Mouse (Mus musculus): ENCODE measurements around the gene Sprtn. TPM values are rescaled to one million over a fixed set of nuclear protein-coding genes. Genes with fewer than 3 reads are reported as not detected.

The Sprtn gene
- total RNA-seq, 1 experiment: 16.8 TPM

- in situ Hi-C loops (cut with MboI; ENCODE audit: low sequenced_read_pairs in 2 of 2, unreplicated experiment in 2 of 2): no loop called here
- Histone ChIP-seq H3K36me3 (ENCODE audit: control insufficient read depth, insufficient read depth, low read length, poor library complexity, severe bottlenecking) (no peaks in the 10 kb centered on the region), H3K4me3 (ENCODE audit: insufficient read depth in 1 of 2, low read depth in 1 of 2, low read length in 2 of 2, poor library complexity in 1 of 2, severe bottlenecking in 1 of 2) (peak overlapping the region; percentile 68 to 91), H3K9ac (ENCODE audit: insufficient read depth, low read depth, low read length, poor library complexity, severe bottlenecking) (peak overlapping the region; percentile 82), H3K9me3 (ENCODE audit: control insufficient read depth, insufficient read depth, low read depth, low read length) (no peaks in the 10 kb centered on the region), H3K4me1 (ENCODE audit: control insufficient read depth in 2 of 2, insufficient read depth in 2 of 2, low read length in 2 of 2, poor library complexity in 1 of 2) (peaks cover 2 to 12% of the 10 kb centered on the region in 2 experiments; a peak in 2 of 4 replicates), H3K27ac (ENCODE audit: insufficient read depth, low read depth, low read length, poor library complexity, severe bottlenecking) (no peak overlapping the region)
- no peak for TF ChIP-seq ZNF384 (IDR thresholded peaks at IDR 0.05; ENCODE audit: low read depth, low read length)
- no peak for TF ChIP-seq MAFK (IDR thresholded peaks at IDR 0.05; ENCODE audit: insufficient read depth, low read depth, low read length)
- TF ChIP-seq HCFC1 (IDR thresholded peaks at IDR 0.05; ENCODE audit: borderline replicate concordance, insufficient read depth, low read length): no peak
- no peak for TF ChIP-seq CHD2 (IDR thresholded peaks at IDR 0.05; ENCODE audit: low read depth, low read length)
- TF ChIP-seq ZC3H11A (IDR thresholded peaks at IDR 0.05; ENCODE audit: borderline replicate concordance, low read depth, low read length): no peak
- DNase-seq (ENCODE audit: low read depth, low spot score): no peak
Measured at GRCm38 (mm10) chr8:124948733-124949111, 51.0 kb downstream of the Sprtn start.

DNA sequence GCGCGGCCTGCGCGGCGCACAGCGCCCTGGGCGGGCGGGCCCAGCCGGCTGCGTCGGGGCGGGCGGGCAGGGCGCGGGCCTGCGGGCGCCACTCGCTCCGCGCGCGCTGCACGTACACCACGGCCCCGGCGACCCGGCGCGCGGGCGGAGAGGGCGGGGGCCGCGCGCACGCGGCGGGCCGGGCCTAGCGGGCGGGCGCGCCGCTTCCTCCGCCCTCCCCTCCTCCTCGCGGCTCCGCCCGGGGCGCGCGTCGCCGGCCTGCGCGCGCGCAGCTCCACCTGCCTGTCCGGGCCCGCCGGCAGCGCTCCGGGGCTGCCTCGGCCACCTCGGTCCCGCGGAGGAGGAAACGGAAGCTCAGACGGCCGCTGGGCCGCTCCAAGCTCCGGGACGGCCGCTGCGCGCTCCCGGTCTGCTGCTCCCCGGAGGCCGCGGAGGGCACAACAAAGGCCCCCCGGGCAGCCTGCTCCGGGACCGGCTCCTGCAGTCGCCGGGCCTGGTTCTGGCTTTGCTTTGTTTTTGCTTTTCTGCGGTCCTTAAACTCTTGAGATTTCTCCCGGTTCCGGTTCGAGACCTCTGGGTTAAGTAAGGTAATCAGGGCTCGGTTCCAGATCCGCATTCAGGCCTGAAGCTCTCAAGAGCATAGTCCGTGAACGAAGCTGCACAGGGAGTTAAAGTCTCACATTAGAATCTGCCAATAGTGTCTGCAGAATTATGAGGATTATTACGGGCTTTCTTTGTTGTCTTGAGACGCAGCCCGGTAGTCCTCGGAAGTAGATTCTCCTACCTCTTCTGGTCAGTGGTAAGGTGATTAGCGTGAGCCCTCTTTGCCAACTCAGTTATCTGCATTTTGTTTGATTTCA lies 51.8 kb downstream of the Sprtn start, which contains the start of gene Egln1:
Gene Egln1 (minus strand): TSS at position 116 of the 860 bp plus-strand sequence.
- in situ Hi-C loops (cut with MboI; ENCODE audit: low sequenced_read_pairs in 2 of 2, unreplicated experiment in 2 of 2): no loop called here
- TF ChIP-seq ZC3H11A (IDR thresholded peaks at IDR 0.05; ENCODE audit: borderline replicate concordance, low read depth, low read length): no peak
- TF ChIP-seq HCFC1 (IDR thresholded peaks at IDR 0.05; ENCODE audit: borderline replicate concordance, insufficient read depth, low read length): 0 out of 2 replicates have a peak, but pooled peaks have one; percentile 38
- TF ChIP-seq MAFK (IDR thresholded peaks at IDR 0.05; ENCODE audit: insufficient read depth, low read depth, low read length): no peak
- no peak for DNase-seq (ENCODE audit: low read depth, low spot score)
- Histone ChIP-seq H3K9ac (ENCODE audit: insufficient read depth, low read depth, low read length, poor library complexity, severe bottlenecking) (peak within 1 kb of the TSS; percentile 82), H3K4me1 (ENCODE audit: control insufficient read depth in 2 of 2, insufficient read depth in 2 of 2, low read length in 2 of 2, poor library complexity in 1 of 2) (peaks cover 2 to 12% of the 10 kb centered on the region in 2 experiments; a peak in 2 of 4 replicates), H3K27ac (ENCODE audit: insufficient read depth, low read depth, low read length, poor library complexity, severe bottlenecking) (no peak within 1 kb of the TSS), H3K4me3 (ENCODE audit: insufficient read depth in 1 of 2, low read depth in 1 of 2, low read length in 2 of 2, poor library complexity in 1 of 2, severe bottlenecking in 1 of 2) (peak within 1 kb of the TSS; percentile 68 to 94), H3K9me3 (ENCODE audit: control insufficient read depth, insufficient read depth, low read depth, low read length) (no peaks in the 10 kb centered on the region), H3K36me3 (ENCODE audit: control insufficient read depth, insufficient read depth, low read length, poor library complexity, severe bottlenecking) (no peaks in the 10 kb centered on the region)

- no peak for DNase-seq (ENCODE audit: low read depth, low spot score)
- H3K4me1 ChIP-seq (ENCODE audit: control insufficient read depth in 2 of 2, insufficient read depth in 2 of 2, low read length in 2 of 2, poor library complexity in 1 of 2): peaks cover 2 to 12% of the 10 kb centered on the region in 2 experiments; a peak in 2 of 4 replicates
- no peaks in the 10 kb centered on the region for H3K36me3 ChIP-seq (ENCODE audit: control insufficient read depth, insufficient read depth, low read length, poor library complexity, severe bottlenecking)
- H3K9me3 ChIP-seq (ENCODE audit: control insufficient read depth, insufficient read depth, low read depth, low read length): no peaks in the 10 kb centered on the region
- TF ChIP-seq ZNF384 (IDR thresholded peaks at IDR 0.05; ENCODE audit: low read depth, low read length): no peak
- no peak for TF ChIP-seq MAFK (IDR thresholded peaks at IDR 0.05; ENCODE audit: insufficient read depth, low read depth, low read length)
- no peak for TF ChIP-seq ZC3H11A (IDR thresholded peaks at IDR 0.05; ENCODE audit: borderline replicate concordance, low read depth, low read length)
- H3K4me3 ChIP-seq (ENCODE audit: insufficient read depth in 1 of 2, low read depth in 1 of 2, low read length in 2 of 2, poor library complexity in 1 of 2, severe bottlenecking in 1 of 2): peak overlapping the region; percentile 68 to 94
- in situ Hi-C loops (cut with MboI; ENCODE audit: low sequenced_read_pairs in 2 of 2, unreplicated experiment in 2 of 2): no loop called here
- no peak overlapping the region; the same call in 1 of the 2 replicates for H3K9ac ChIP-seq (ENCODE audit: insufficient read depth, low read depth, low read length, poor library complexity, severe bottlenecking)
- no peak overlapping the region for H3K27ac ChIP-seq (ENCODE audit: insufficient read depth, low read depth, low read length, poor library complexity, severe bottlenecking)
Measured at GRCm38 (mm10) chr8:124950069-124950456, 52.4 kb downstream of the Sprtn start.

DNA sequence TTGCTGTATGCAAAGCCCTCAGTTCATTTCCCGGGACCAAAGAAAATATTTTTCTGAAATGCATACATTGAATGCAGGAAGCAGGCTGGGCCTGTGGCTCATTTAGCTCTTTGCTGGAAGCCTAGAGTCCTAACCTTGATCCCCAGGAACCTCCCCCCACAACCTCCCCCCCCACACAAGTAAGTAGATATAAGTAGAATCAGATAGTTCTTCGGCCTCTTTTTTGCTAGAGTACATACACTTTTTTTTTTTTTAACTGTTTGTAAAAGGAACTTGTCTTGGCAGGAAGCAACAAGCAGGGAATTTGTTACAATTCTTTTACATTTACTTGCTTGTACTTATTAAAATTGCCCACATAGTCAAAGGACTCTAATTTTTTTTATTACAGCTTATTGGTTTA lies 53.2 kb downstream of the Sprtn start:
- no peak for TF ChIP-seq ZC3H11A (IDR thresholded peaks at IDR 0.05; ENCODE audit: borderline replicate concordance, low read depth, low read length)
- TF ChIP-seq MAFK (IDR thresholded peaks at IDR 0.05; ENCODE audit: insufficient read depth, low read depth, low read length): no peak
- no peak for TF ChIP-seq HCFC1 (IDR thresholded peaks at IDR 0.05; ENCODE audit: borderline replicate concordance, insufficient read depth, low read length)
- TF ChIP-seq ZNF384 (IDR thresholded peaks at IDR 0.05; ENCODE audit: low read depth, low read length): no peak
- TF ChIP-seq CHD2 (IDR thresholded peaks at IDR 0.05; ENCODE audit: low read depth, low read length): no peak
- Histone ChIP-seq H3K27ac (ENCODE audit: insufficient read depth, low read depth, low read length, poor library complexity, severe bottlenecking) (no peak overlapping the region), H3K9ac (ENCODE audit: insufficient read depth, low read depth, low read length, poor library complexity, severe bottlenecking) (no peak overlapping the region), H3K4me3 (ENCODE audit: insufficient read depth in 1 of 2, low read depth in 1 of 2, low read length in 2 of 2, poor library complexity in 1 of 2, severe bottlenecking in 1 of 2) (no peak overlapping the region), H3K9me3 (ENCODE audit: control insufficient read depth, insufficient read depth, low read depth, low read length) (no peaks in the 10 kb centered on the region), H3K36me3 (ENCODE audit: control insufficient read depth, insufficient read depth, low read length, poor library complexity, severe bottlenecking) (no peaks in the 10 kb centered on the region), H3K4me1 (ENCODE audit: control insufficient read depth in 2 of 2, insufficient read depth in 2 of 2, low read length in 2 of 2, poor library complexity in 1 of 2) (peaks cover 2 to 12% of the 10 kb centered on the region in 2 experiments; a peak in 2 of 4 replicates)
- in situ Hi-C loops (cut with MboI; ENCODE audit: low sequenced_read_pairs in 2 of 2, unreplicated experiment in 2 of 2): no loop called here
- DNase-seq (ENCODE audit: low read depth, low spot score): no peak

All from ES-E14 (cell line).